Mouse (Mus musculus) 3134 (cell line): ENCODE results near the gene Icmt.

ENCODE experiments used
- DNase-seq: peaks from one replicate; pipeline ENCODE4 v3.0.0-alpha.2; 2011; ENCODE audit warnings: low spot score; ENCODE audit not compliant: insufficient read length; ENCODE audit errors: extremely low read depth

Gene Icmt

DNA sequence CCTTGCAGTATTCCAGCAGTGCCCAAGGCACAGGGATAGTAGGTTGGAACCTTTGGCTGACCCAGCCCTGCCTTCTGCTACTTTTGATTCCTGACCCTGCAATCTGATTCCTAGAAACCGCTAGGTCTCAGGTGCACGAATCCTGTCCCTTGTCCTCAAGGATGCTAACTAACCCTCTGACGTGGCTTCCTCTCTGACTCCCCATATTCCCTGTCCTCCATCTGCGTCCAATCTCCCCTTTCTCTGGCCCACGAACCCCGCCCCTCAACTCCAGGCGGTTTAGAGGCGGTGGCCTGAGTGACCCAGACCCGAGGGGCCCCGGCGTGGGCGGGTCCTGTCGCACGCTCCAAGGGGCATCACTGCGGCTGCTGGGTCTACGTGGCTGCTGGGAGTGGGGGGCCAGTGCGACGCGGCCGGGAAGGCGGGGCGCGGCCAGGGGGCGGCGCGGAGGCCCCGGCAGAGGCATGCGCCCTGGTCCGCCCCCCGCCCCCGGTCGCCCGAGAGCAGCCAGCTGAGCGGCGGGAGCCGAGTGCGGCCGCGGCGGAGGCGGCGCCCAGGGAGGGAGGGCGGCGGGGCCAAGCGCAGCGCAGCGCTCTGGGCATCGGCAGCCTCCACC, 23.3 kb upstream of the Icmt start, which contains the start of gene Gpr153:
TSS of gene Gpr153 (plus strand) at position 612 of the 616 bp plus-strand sequence.
- DNase-seq, result peak; percentile 51

DNA sequence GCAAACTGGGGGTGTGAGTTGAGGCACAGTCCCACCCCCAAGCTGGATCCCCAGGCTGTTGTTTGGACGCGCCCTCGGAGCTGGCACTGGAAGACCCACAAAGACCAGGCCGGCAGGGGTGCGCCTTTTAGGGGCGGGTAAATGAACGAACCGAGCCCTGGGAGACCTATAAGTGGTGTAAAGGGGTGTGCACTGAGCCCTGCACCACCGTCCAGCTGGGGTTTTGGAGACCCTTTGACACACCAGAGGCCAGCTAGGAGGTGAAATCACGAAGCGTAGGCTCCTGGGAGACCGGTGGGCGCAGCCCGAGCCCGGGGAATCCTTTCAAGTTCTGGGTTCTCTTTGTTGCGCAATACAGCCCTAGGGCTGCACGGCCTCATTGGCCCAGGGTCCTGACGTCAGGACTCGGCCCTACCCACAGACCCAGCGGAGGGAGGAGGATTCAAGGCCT, 22.3 kb upstream of the Icmt start:
- peak; percentile 62 for DNase-seq

DNA sequence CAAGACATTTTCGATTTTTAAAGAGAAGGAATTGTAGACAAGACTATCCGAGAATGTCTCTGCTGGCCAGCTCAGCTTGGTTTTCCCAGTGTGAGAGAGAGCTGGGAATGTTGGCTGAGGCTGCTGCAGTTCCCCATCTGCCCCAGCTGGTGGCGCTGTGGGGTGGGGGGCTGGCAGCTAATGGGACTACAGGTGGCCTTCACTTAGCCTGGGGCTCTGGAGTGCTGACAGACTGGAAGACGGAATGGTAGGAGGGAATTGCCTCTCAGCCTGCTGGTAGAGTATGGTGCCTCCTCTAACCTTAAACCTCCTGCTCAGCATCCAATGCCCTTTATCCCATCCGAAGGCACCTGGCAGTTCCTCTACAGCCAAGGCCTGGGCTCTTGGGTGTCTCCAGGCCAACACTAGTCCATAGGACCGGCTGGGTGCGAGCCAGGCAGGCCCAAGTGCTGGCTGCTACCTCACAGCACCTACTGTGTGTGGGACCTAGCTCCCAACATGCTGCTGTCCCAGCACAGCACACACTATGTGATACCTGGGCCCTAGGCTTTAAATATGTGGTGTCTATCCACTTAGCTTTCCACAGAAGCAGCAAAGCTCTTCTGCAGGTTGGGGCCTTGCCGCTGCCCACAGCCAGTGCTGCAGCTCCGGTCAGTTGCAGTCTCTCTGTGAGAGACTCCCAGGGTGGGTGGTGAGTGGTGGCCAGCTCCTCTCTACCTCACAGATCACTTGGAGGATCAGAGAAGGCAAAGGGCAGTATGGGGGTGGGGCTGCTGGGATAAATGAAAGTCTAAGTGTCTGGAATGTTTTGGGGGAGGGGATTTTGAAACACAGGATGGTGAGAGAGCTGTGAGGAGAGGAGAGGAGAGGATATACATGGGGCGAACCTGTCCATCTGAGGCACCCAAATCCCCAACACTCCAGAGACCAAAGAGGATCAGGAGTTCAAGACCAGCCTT, 20.4 kb upstream of the Icmt start:
- no peak for DNase-seq

DNA sequence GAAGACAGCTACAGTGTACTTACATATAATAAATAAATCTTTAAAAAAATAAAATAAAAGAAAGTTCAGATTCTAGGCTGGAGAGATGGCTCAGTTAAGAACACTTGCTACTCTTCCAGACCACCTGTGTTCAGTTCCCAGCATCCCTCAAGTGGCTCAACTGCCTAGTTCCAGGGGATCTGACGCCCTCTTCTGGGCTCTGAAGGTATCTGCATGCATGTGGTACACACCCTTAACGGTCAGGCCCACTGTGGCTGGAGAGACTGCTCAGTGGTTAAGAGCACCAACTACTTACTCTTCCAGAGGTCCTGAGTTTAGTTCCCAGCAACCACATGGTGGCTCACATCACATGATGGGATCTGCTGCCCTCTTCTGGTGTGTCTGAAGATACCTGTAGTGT, 19.1 kb upstream of the Icmt start:
- DNase-seq, result no peak

DNA sequence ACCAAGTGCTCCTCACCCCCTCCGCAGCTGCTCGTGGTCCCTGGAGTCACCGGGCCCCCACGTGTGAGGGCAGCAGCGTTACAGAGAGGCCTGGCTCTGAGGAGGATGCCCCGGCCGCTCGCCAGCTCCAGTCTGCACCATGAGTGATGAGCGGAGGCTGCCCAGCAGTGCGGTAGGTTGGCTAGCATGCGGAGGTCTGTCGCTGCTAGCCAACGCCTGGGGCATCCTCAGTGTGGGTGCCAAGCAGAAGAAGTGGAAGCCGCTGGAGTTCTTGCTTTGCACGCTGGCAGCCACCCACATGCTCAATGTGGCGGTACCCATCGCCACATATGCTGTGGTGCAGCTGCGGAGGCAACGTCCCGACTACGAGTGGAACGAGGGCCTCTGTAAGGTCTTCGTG, 18.0 kb upstream of the Icmt start:
- DNase-seq, result no peak

DNA sequence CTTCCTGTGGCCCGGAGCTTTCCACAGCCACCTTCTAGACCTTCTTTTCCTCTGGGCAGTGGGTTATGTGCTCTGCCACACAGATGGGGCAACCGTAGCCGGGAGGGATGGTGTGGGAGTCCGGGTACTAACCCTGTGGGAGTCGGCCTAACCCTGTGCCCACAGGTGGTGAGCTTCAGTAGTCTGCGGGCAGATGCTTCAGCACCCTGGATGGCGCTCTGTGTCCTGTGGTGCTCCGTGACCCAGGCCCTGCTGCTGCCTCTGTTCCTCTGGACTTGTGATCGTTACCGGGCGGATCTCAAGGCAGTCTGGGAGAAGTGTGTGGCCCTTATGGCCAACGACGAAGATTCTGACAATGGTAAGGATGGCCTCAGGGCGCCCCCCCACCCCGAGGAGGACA, 15.4 kb upstream of the Icmt start:
- no peak for DNase-seq

DNA sequence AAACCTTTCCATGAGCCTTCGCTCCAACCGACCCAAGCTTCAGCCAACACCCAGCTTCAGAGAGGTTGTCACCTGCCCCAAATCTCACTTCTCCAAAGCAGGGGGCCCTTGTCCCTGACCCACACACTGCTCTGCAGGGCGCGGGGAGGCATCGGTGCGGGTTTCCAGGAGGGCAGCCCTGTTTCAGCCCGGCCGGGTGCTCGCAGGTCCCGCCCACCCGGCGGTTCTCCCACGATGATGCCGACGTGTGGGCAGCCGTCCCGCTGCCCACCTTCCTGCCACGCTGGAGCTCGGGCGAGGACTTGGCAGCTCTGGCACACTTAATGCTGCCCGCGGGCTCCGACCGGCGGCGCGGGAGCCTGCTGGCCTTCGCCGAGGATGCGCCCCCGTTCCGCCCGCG, 14.3 kb upstream of the Icmt start:
- DNase-seq, result no peak

DNA sequence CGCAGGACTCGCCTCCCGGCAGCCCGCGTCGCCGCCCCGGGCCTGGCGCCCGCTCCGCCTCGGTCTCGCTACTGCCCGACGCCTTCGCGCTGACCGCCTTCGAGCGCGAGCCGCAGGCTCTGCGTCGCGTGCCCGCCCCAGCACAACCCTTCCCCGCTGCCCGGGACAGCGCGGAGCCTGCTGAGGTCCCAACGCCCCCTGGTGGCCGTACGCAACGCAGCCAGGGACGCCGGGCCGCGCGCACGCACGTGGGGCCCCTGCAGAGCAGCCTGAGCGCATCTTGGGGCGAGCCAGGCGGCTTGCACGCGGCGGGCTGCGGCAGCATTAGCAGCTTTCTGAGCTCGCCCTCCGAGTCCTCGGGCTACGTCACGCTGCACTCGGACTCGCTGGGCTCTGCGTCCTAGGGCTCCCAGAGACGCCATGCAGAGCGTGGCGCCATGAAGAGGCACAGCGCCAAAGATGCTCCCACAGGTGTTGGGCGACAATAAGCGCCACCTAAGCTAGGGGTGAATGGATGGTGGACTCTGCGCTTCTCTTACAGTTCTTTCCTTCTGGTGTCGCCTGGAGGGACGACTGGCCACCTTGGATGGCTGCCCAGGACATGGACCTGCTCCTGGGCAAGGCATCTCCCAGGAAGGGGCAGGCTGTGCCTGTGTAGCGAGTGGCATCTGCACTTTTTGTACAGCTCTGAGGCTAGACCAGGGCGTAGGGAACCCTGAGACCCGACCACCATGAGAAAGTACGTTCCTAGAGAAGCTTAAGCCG, 13.7 kb upstream of the Icmt start:
- no peak for DNase-seq

DNA sequence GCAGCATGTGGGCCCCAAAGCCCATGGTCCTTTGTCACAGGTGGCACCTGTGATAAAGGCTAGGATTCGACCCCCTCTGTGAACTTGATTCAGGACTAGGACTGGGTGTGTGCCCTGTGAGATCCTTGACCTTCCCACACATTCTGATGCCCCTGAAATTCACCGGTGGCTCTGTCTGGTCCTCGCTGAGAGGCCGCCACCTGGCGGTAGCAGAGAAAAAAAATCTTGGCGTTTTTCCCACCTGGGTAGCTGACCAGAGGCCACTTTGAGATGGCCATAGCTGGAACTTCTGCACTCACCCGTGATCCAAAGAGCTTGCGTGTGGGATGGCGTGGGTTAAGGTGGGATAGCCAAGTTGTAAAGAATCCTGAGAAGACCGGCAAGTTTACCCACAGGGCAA, 11.5 kb upstream of the Icmt start:
- DNase-seq, result no peak

DNA sequence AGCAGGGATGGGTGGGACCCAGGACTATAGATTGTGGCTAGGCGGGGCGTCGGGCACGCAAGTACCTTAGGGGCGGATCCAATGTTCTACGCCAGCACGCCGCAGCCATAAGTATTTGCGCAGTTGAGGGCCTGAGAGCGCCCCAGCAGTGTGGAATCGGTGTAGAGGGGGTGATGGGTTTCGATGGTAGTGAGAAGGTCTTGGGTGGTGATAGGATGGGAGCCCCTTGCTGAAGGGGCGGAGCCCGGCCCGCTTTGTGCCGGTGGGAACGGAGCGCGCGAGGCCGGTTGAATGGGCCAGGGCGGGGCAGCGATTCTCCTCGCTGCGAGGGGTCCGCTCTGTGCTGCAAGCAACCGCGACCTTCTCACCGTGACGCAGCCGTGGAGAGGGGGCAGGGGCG, 10.8 kb upstream of the Icmt start:
- DNase-seq, result no peak

DNA sequence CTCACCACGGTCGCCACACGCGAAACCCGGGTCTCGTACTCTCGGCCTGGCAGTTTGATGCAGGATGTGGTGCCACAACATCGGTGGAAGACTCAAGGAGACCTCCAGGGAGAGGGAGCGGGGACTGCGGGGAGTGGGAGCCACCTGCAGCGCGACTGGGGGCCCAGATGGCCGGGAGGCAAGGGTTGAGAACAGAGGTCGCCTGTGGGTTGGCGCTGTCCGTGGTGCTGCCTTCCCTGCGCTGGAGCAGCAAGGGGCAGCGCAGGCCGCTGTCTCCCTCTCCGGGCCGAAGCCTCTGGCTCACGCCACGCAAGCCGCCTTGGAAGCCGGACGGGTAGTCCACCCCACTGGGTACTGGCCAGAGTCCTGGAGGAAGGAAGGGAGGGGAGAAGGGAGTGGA, 10.1 kb upstream of the Icmt start:
- no peak for DNase-seq

DNA sequence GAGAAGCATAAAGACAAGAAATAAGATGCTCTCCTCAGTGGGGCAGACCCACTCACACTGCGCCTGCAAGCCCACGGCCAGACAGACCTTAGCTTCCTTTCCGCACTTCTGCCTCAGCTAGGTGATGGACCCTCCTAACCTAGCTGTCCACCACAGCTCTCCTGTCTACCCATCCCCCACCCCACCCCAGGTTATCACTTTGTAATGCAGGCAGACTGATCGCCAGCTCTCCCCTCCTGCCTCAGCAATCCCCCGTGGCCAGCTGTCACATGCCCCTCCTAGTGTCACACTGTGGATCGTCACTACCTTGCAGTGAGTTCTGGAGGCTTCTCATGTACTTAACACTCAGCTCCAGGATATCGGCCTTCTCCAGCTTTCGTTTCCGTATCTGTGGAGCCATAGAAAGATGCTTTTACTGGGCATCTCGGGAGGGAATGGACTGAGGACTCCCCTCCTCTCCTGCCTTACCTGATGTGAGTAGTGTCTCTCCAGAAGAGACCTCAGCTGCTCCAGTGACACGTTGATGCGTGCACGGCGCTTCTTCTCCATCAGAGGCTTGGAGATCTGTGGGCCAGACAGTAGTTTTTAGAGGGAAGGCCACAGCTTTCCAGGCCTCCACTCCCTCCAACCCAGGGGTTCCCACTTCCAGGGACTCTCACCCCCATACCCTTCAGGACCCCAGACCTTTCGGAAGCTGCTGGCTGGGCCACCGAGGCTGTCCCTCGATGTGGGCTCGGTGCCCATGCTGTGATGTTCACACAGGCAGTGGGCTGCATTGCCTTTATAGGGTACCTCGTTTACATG, 9.5 kb upstream of the Icmt start:
- DNase-seq, result no peak

DNA sequence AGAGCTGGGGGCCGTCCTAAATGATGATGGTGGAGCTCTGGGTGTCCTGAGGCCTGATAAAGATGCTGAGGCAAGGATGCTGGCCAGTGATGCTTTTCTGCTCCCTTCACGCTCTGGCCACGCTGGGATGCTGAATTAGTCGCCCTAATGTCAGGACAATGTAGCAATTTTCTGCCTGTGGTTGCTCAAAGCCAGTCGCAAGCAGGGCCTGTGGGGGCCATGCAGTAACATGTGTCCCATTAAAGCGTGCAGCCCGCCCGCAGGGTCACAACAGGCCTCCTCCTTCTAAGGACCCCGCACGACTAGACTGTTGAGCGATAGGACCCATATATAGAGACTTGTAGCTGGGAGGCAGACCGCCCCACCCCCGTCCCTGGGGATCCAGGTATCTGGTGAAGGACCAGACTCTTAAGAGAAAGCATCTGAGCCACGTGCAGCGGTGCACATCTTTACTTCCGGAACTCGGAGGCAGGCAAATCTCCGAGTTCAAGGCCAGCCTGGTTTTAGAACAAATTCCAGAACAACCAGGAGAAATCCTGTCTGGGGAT, 8.6 kb upstream of the Icmt start:
- DNase-seq, result no peak

DNA sequence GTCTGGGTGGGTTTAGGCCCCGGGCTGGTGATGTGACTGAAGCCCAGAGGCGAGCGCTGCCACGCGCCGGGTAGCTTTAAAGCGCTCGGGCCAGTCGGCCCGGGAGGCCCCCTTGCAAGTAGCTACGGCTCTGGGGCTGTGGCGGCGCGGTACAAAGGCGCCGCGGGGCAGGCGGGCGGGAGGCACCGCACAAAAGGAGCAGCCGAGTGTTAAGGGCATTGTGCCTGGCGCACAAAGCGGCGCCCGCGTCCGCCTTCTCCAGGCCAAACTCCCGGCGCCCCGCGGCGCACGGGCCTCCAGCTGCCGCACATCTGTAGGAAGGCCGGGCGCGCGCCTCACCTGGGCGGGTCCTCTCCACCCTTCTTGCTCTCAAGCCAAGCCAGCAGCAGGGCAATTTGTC, 6.6 kb upstream of the Icmt start:
- DNase-seq, result no peak

DNA sequence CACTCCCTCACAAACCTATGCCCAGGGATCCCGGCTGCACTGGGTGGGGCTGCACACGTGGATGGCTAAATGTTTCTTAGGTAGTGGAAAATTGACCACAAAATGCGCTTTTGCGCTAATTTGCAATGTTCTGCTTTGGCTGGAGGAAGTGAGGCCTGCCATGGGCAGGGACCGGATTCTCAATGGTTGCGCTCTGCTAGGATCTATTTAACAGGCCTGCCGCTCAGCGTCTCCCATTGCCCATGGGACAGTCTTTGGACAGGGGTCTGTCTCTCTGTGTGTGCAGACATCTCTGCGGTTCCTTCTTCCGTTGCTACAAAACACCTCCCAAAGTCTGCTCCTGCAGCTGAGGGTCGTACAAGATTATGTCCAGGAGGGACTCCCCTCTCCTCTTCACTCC, 6.0 kb upstream of the Icmt start:
- DNase-seq, result no peak

DNA sequence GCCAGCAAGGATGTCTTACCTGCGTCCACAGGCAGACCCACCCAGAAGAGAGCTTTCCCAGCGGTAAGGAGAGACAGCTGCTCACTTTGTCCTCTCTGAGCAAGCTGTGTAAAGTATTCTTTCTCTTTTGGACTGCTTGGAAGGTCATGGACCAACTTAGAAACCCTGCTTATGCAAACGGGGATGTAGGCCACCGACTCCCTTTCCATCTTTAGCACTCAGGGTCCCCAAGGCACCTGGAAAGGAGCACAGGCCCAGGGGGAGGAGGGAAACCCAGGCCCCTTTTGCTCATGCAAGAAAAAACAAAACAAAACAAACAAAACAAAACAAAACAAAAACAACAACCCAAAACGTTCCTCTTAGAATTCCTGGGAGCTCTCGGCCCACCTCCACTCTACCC, 5.5 kb upstream of the Icmt start, which contains the start of gene Hes3:
TSS of gene Hes3 (minus strand) at position 101 of the 400 bp plus-strand sequence.
- DNase-seq, result no peak

DNA sequence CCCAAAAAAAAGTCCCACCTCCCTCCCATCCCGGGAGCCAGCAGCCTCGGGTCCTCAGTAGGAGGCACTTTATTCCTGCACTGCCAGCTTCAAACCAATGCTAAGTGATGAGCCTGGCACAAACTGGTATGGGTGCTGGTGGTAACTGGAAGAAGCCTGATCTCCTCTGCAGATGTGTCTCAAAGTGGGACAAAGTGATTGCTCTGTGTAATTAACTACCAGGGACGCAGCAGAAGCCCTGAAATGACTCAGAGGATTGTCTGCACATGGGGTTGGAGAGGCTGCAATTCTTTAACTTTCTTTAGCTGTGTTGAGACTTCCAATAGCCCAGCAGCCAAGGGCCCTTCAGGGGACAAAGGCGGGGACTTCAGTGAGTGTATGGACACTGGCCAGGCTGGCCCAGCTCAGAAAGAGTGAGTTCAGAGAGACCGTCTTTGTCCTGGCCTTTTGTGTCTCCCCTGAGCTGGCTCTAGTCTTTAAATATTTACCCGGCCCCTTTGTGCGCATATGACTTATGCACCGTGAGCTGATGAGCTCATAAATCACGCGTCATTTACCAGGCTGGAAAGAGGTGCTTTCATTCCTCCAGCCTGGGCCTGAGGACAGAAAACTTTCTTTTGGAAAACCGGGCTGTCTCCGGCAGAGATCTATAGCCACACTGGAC, 4.8 kb upstream of the Icmt start:
- DNase-seq, result no peak

DNA sequence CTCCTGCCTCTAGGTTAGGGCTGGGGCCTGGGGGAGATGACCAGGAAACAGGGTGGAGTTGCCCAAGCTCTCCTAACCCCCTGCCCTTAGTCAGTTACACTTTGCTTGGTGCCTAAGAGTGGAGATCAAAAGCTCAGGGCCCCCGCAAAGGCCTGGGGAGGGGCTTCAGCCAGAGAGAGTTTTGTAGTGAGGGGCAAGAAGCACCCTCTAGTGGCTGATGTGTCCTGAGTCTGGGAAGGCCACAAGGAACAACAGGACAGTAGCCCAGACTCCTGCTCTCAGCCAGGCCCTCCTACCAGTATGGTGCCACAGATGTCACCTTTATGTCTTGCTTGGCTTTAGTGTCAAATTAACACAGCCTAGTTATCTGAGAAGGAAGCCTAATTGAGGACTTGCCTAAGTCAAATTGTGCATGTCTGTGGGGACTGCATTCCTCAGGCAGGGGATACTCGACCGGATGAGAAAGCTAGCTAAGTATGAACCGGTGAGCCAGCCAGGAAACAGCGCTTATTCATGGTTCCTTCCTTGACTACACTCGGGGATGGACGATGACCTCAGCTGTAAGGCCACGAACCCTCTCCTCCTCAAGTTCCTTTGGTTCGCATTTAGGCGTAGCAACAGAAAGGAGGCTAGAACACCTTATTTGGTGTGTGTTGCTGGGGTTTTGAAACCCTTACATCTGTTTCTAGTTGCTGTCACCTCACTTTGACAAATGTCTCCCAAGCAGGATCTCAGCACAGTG, 2.7 kb upstream of the Icmt start:
- no peak for DNase-seq

DNA sequence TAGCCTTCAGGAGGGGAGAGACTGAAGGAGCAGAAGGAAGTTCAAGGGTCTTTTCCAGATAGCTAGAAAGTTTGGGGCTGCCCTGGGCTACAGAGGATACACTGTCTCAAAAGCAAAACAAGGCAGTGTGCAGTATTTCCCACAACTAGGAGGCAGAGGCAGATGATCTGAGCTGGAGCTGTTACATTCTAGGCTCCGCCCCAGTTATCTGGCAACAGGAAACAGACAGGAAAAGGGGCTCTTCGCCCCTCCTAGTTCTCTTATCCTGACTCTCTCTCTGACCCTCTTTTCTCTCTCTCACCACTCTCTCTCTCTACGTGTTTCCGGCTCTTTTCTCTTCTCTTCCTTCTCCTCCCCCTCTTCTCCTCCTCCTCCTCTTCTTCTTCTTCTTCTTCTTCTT, 1.1 kb upstream of the Icmt start:
- DNase-seq, result no peak
